Mouse (Mus musculus) mesoderm, embryonic 11.5 days (tissue): ENCODE measurements around the gene Rictor.

ENCODE experiments used
- DNase-seq: peaks from one replicate; pipeline ENCODE4 v3.0.0-alpha.2; 2012; ENCODE audit warnings: low read depth, low spot score

Rictor gene

DNA sequence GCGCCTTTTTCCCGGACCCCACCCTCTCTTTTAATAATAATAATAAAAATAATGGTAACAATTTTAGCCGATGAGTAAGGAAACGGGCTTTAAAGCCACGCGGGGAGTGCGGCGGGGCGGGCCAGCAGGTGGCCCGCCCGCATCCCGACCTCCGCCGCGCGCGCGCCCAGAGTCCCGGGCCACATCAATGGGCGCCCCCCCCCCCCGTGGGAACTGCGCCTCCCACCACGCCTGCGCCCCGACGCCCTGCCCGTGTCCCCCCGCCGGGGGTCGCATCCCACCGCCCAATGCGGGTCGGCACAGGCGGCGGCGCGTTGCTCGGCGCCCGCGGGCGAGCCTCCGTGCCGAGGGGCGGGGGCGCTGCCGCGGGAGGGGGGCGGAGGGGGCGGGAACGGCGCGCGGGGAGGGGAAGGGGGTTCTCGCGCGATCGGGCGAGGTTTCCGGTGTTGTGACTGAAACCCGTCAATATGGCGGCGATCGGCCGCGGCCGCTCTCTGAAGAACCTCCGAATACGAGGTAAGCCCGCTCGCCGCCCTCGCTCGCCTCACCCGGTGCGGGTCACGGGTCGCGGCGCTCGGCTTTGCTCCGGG, at the start of gene Rictor:
TSS of gene Rictor (plus strand) at position 444 of the 590 bp plus-strand sequence.
- DNase-seq, result peak; percentile 87

DNA sequence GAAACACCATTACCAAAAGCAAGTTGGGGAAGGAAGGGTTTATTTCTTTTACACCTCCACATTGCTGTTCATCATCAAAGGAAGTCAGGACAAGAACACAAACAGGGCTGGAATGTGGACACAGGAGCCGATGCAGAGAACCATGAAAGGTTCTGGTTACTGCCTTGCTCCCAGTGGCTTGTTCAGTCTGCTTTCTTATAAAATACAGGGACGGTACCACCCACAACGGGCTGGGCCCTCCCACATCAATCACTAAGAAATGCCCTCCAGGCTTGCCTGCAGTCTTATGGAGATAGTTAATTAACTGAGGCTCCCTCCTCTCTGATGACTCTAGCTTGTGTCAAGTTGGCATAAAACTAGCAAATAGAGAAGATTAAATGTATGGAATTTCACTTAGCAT, 46.2 kb upstream of the Rictor start:
- DNase-seq, result no peak

- no peak for DNase-seq
Measured at GRCm38 (mm10) chr15:6663991-6664390, 44.2 kb upstream of the Rictor start.

DNA sequence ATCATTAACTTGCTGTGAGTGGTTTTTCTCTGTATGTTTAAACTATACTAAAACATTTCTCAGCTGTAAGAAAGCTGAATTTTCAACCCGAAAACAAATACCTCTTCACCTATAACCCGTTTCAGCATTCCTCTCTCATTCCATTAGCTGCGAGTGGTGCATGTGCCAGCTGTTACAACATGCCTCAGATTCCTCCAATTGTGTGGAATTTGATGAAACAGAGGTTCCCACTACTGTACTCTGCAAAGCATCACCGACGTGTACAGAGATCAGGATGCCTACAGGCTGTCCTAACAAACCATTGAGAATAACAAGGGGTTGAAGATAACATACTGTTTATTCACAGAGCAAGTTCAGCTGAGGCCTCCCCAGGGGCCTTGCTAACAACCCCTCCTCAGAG, 42.1 kb upstream of the Rictor start:
- DNase-seq, result peak; percentile 48

- DNase-seq, result peak; percentile 19
Measured at GRCm38 (mm10) chr15:6668793-6669437, 39.3 kb upstream of the Rictor start.

DNA sequence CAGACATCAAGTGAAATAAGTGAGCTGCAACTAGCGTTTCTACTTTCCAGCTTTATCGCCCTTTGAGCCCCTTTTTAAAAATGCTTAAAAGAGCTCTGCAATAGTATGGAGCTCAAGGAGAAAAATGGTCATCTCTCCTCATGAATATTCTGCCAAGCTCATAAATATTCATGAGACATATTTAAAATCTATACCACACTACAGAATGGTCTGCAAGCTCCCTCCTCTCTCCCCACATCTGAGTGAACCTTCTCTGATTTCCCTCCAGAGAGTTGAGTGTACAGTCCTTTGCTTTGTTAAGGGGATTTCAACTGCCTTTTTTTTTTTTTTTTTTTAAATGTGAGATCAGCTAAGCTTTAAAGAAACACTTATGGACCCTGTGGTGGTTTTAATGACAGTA, 29.7 kb upstream of the Rictor start:
- no peak for DNase-seq

GRCm38 (mm10) chr15:6702164-6702563, 6.0 kb upstream of the Rictor start:
- DNase-seq, result no peak

DNA sequence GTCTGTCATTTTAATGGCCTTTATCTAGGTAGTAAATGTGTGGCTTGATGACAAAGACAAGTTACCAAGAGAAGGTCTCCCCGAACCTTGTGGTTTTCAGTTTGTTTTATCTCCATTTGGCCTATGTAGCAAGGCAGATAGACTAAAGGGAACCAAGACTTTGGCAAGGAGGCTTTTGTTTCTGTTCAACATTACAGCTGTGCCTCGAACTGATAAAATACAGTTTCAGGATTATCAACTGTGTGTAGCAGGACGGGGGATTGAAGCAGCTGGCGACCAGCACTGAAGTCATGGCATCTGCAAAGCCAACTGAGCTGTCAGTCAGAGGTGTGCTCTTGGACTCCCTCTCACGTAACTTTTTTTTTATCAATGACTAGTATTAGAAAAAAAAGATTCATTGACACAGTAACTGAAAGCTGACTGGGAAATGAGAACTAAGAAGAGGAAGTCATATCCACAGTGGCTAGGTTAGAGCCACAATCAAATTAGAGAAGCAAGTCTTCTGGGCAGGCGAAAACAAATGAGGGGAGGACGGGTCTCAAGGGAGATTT, 2.8 kb upstream of the Rictor start:
- no peak for DNase-seq

DNA sequence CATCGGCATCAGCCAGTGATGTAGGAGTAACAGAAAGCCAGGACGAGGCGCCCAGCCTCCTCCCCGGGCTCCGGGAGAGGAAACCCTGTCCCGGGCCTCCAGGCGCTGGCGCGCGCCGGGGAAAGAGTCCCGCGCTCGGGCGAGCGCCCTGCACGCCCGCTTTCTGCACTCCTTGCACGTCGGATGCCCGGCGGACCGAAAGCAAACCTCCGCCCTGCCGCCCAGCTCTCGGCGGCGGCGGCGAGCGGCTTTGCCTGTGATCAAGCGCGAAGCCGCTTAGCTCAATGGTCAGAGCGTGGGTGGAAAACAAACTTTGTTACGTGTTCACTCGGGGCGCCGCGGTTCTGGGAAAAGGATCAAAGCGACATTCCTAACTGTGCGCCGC, 636 bp upstream of the Rictor start:
- peak; percentile 73 for DNase-seq

DNA sequence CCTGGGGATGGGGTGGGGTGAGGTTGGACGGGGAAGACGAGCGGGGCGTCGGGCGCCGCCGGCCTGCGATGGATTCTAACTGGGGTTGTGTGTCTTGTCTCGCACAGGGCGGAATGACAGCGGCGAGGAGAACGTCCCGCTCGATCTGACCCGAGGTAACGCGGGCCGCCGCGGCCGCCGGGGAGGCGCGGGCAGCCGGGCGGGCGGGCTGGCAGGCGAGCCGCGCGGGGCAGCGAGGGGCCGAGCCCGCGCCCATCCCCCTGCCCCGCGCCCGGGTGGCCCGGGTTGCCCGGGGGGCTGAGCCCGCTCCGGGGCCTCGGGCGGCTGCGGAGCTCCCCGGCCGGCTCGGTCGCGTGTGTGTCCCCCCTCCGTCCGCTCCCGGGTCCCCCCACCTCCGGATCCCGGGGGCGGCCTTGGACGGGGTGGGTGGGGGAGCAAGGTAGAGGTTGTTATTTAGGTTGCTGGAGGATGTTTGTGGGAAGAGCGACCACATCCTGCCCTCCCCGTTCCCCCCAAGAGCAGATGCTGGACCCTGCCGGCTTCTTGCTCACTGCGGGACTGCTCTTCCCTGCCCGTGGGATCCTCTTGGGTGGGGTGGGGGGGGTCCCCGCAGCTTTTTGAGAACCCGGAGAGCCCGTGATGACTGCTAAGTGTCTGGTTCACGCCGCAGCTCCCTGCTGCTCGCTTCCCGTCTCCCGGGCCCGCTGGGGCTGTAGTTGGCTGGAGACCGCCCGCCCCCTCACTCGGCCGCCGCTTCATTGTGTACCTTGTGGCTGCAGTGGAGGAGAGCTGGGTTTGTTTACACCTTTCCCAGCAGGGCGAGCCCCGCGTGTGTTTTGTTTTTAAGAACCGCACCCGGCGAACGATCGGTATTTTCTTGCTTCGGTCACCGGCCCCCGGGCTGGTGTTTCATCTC, 605 bp downstream of the Rictor start:
- DNase-seq, result peak; percentile 26

GRCm38 (mm10) chr15:6709618-6710017, 1.4 kb downstream of the Rictor start:
- DNase-seq, result no peak

DNA sequence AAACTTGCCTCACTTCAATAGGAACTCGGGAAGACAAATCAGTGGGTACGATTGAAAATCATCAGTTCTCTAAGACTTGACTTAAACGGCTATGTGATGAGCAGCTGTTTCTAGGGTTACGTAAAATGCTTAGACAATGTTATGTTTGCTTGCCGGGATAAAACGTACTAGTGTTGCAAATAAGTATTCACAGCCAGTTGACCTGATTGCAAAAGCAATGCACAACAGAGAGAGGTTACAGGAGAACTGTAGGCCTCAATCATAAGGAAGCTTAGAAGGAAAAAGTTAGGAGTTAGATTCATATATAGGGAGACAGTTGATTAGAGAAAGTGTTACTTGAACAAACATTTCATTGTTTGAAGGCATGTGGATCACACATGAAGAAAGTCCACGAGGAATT, 2.2 kb downstream of the Rictor start:
- no peak for DNase-seq

DNA sequence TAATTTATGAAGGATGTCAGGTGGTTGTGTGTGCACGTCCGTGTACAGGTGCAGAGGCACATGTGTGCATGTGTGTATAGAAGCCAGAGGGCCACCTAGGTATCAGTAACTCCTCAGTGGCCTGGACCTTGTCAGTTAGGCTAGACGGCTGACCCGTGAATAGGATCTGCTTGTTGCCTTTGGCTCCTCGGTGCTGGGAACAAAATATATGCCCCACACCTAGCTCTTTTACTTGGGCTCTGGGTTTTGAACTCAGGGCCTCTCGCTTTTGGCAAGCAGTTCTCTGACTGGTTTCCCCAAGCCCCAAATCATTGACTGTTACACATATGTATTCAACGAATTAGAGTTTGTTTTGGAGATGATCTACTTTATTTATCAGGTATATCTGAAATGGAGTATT, 3.0 kb downstream of the Rictor start:
- DNase-seq, result no peak

DNA sequence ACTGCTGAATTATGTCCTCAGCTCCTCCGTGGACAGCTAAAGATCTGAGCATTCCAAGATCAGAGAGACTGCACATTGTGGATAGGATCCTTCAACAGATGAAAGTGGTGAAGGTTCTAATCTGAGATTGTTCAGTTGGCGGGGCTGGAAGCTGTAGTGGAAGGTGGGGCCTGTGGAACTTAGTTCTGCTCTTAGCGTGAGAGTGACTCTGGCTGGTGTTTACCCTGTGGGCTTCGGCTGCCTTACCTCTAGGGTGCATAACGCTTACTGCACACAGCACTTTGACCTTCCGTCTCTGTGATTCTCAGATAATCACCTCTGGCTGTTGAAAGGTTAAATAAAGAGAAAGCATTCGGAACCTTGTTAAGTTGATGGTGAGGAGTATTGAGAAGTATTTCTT, 6.6 kb downstream of the Rictor start:
- no peak for DNase-seq

GRCm38 (mm10) chr15:6715237-6715636, 7.1 kb downstream of the Rictor start:
- no peak for DNase-seq

GRCm38 (mm10) chr15:6721385-6721784, 13.2 kb downstream of the Rictor start:
- DNase-seq, result no peak

GRCm38 (mm10) chr15:6721802-6722201, 13.6 kb downstream of the Rictor start:
- DNase-seq, result no peak

DNA sequence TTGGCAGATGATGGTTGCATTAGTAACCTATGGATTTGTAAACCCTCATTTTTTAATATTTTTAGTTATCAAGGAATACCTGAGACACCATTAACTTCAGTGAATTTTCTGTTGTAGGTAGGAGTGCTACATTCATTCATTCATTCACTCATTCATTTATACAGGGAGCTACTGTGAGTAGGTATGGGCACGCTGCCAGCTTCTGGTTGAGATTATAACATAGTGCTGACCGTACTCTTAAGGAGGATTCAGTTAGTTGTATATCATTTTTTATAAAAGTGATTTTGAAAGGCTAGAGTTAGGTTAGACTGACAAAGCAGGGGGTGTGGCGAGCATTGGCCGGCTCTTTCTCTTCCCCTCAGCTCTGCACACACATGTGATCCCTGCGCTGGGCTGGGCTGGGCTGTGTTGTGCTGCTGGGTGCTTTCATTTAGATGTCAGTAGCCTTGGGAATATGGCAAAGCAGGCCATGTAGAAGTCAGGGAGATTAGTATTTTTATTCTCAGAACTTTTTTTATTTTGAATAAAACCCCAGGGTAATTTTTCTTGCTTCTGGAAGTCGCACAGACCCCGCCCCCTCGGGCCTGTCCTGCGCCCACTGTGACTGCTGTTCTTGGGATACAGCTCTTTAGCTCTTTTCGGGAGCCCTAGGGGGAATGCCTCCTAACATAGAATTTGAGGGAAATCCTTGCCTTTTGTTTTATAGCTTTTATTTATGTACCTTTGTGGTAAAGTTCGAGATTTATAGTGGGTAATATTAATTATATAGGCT, 14.4 kb downstream of the Rictor start:
- DNase-seq, result no peak

- DNase-seq, result no peak
Measured at GRCm38 (mm10) chr15:6723338-6723737, 15.2 kb downstream of the Rictor start.

- DNase-seq, result no peak
Measured at GRCm38 (mm10) chr15:6724442-6724841, 16.3 kb downstream of the Rictor start.

- DNase-seq, result no peak
Measured at GRCm38 (mm10) chr15:6726130-6726808, 18.1 kb downstream of the Rictor start.
